Mouse (Mus musculus) monocyte, adult 2 months (primary cell): ENCODE measurements around the gene Mkln1.
"Not testable (repeated sequence)": the region's sequence is repeated elsewhere in the genome, so short reads cannot be mapped to it uniquely, and the experiment has no call there.

ENCODE experiments used
- DNase-seq, 2 experiments: peaks; one replicate each; pipeline ENCODE4 v3.0.0; 2022; ENCODE audit warnings: low spot score in 2 of 2, low read depth in 1 of 2

Gene Mkln1

GRCm38 (mm10) chr6:31544318-31544717 is 145.8 kb downstream of the Mkln1 start:
- no peak for DNase-seq

- DNase-seq: no peak
Observed at GRCm38 (mm10) chr6:31549361-31550051, 151.0 kb downstream of the Mkln1 start.

- no peak for DNase-seq
Observed at GRCm38 (mm10) chr6:31550876-31551532, 152.5 kb downstream of the Mkln1 start.

- DNase-seq: no peak
Observed at GRCm38 (mm10) chr6:31556460-31557100, 158.0 kb downstream of the Mkln1 start.

- DNase-seq: no peak
Observed at GRCm38 (mm10) chr6:31560138-31560959, 161.8 kb downstream of the Mkln1 start.

GRCm38 (mm10) chr6:31561948-31562347 is 163.4 kb downstream of the Mkln1 start:
- DNase-seq: not testable (repeated sequence)

GRCm38 (mm10) chr6:31562371-31563080 is 164.0 kb downstream of the Mkln1 start:
- DNase-seq: no peak

GRCm38 (mm10) chr6:31563235-31564181 is 165.0 kb downstream of the Mkln1 start, which contains the start of gene Podxl:
Gene Podxl, minus strand, starts transcription at chr6:31563981.
- DNase-seq: no peak

- no peak for DNase-seq
Observed at GRCm38 (mm10) chr6:31564182-31564531, 165.6 kb downstream of the Mkln1 start.

GRCm38 (mm10) chr6:31564901-31565391 is 166.4 kb downstream of the Mkln1 start:
- no peak for DNase-seq
